Mouse (Mus musculus): Measurements from ENCODE around the gene Nek3. TPM values are rescaled to one million over a fixed set of nuclear protein-coding genes. Genes with fewer than 3 reads are reported as not detected.

Nek3 gene
- polyA plus RNA-seq, 1 experiment from 2014 or later: 8.3 TPM

DNA sequence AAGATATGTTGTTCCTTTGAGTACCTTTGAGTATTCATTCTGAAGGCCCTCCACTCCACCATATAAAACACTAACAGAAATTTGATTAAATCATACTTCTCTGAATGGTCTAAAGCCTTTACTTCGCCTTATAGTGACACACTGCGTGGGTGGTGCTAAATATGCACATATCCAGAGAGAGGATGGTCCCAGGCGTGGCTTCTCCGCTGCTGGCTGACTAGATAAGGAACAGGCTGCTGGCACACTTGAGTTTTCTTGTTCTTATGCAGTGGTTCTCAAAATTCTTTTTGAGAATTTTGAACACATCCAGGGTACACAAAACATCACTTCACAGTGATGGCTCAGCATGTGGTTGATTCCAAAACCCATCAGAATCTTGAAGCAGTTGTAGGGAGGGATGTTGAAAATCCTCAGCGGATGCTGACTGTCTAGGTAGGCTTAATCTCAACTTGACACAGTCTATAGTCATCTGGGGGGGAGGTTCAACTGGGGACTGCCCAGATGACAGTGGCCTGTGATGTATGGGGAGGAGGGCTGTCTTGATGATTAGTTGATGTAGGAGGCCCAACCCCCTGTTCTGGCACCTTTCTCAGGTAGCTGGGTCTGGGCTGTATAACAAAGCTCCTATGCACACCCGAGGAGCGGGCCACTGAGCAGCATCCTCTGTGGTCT, 32.0 kb downstream of the Nek3 start:
- ATAC-seq: no peak
- H3K9ac ChIP-seq (ENCODE audit: low read depth, low read length): no peak overlapping the region

DNA sequence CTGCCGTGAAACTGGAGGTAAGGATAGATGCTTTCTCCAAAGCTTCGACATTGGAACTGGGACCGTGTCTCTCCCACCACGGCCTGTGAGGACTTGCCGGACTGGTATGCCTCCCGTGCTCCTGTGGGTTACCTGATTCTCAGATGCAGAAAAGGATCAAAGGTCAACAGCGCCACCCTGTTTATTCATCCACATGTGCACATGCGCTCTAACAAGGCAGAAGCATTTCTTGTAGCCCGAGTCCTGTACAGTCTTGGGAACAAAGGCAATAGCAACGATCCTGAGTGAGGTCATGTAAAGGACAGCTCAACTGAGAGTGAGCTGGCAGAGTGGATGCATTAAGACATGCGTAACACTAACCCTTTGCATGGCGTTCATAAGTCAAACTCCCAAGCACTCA, 34.2 kb downstream of the Nek3 start:
- Histone ChIP-seq H3K4me3 (ENCODE audit: low read length) (no peak overlapping the region), H3K9ac (ENCODE audit: low read depth, low read length) (no peak overlapping the region), H3K4me1 (ENCODE audit: control insufficient read depth, insufficient read depth, low read depth, low read length) (no peaks in the 10 kb centered on the region), H3K27ac (ENCODE audit: low read depth, low read length) (no peak overlapping the region), H3K9me3 (ENCODE audit: control insufficient read depth, low read length) (no peaks in the 10 kb centered on the region), H3K36me3 (ENCODE audit: control insufficient read depth, insufficient read depth, low read length) (peaks cover 5% of the 10 kb centered on the region), H3K27me3 (replicated peaks; ENCODE audit: control insufficient read depth, insufficient read depth, low read length) (no peaks in the 10 kb centered on the region), H3K4me2 (ENCODE audit: low read length) (no peak overlapping the region)
- ATAC-seq: no peak
- WGBS: 89% methylated on average over 12 of the region's 12 CpGs

More for the DNA sequence above, 32.0 kb downstream of the Nek3 start:
- H3K4me2 ChIP-seq (ENCODE audit: low read length): no peak overlapping the region
- no peak overlapping the region for H3K27ac ChIP-seq (ENCODE audit: low read depth, low read length)
- no peak overlapping the region for H3K4me3 ChIP-seq (ENCODE audit: low read length)
- H3K4me1 ChIP-seq (ENCODE audit: control insufficient read depth, insufficient read depth, low read depth, low read length): no peaks in the 10 kb centered on the region
- WGBS: 95% methylated on average over 6 of the region's 7 CpGs
- H3K36me3 ChIP-seq (ENCODE audit: control insufficient read depth, insufficient read depth, low read length): peaks cover under 1% of the 10 kb centered on the region; the same call in 1 of the 2 replicates
- H3K27me3 ChIP-seq (replicated peaks; ENCODE audit: control insufficient read depth, insufficient read depth, low read length): no peaks in the 10 kb centered on the region
- H3K9me3 ChIP-seq (ENCODE audit: control insufficient read depth, low read length): no peaks in the 10 kb centered on the region

DNA sequence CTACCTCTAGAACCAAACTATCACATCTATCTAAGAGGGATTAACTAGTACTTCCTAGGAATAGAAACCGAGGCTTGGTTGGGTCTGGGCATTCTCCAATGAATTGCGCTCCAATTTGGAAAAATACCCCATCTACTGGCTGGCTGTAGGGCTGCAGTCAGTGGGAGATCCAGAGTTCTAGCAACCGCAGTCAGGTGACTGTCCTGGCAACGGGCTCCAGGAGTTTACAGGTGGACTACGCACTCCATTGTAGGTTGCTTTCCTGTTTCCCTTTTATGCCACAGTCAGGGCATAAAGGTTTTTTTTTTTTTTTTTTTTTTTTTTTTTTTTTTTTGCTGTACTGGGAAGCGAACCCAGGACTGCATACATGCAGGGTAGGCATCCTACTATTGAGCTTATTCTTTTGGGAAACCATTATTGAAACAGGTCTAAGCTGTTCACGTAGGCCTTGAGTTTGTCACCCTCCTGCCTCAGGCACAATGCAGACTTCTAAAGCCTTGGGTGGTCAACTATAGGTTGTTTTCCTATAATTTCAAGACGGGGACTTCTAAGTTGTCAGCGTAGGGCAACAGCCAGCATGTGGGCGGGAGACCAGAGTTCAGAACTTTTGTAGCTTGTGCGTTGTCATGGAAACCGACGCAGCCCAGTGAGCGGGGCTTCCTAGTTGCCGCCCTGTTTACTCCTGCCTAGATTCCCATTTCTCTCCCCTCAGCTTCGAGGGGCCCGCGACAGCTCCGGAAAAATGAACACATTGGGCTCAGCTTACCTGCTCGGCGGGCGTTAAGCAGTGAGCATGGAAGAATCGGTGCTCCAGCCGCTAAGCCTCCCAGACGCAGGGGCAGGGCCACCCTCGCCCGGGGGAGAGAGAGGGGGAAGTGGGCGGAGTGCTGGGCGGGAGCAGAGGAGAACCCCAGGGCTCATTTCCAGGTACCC, 41.7 kb downstream of the Nek3 start, which contains the start of gene Nek5:
Gene Nek5, minus strand, starts transcription at position 834 of the 933 bp plus-strand sequence.
- WGBS: under 1% methylated on average over 29 of the region's 29 CpGs
- Histone ChIP-seq H3K4me3 (ENCODE audit: low read length) (peak within 1 kb of the TSS; percentile 38), H3K27me3 (replicated peaks; ENCODE audit: control insufficient read depth, insufficient read depth, low read length) (no peaks in the 10 kb centered on the region)

GRCm38 (mm10) chr8:22107020-22107419, 59.2 kb downstream of the Nek3 start:
- 70% methylated on average over 4 of the region's 4 CpGs for WGBS
- ATAC-seq: no peak
- Histone ChIP-seq H3K9ac (ENCODE audit: low read depth, low read length) (no peak overlapping the region), H3K4me3 (ENCODE audit: low read length) (no peak overlapping the region), H3K4me1 (ENCODE audit: control insufficient read depth, insufficient read depth, low read depth, low read length) (no peaks in the 10 kb centered on the region), H3K36me3 (ENCODE audit: control insufficient read depth, insufficient read depth, low read length) (no peaks in the 10 kb centered on the region), H3K27ac (ENCODE audit: low read depth, low read length) (no peak overlapping the region), H3K9me3 (ENCODE audit: control insufficient read depth, low read length) (no peaks in the 10 kb centered on the region), H3K4me2 (ENCODE audit: low read length) (no peak overlapping the region), H3K27me3 (replicated peaks; ENCODE audit: control insufficient read depth, insufficient read depth, low read length) (no peaks in the 10 kb centered on the region)

More for the DNA sequence above, 41.7 kb downstream of the Nek3 start, which contains the start of gene Nek5:
- peaks cover 3% of the 10 kb centered on the region; the same call in 1 of the 2 replicates for H3K4me1 ChIP-seq (ENCODE audit: control insufficient read depth, insufficient read depth, low read depth, low read length)
- peak; percentile 86 for ATAC-seq
- H3K4me2 ChIP-seq (ENCODE audit: low read length): peak within 1 kb of the TSS; percentile 70
- H3K9me3 ChIP-seq (ENCODE audit: control insufficient read depth, low read length): no peaks in the 10 kb centered on the region
- H3K27ac ChIP-seq (ENCODE audit: low read depth, low read length): no peak within 1 kb of the TSS
- H3K36me3 ChIP-seq (ENCODE audit: control insufficient read depth, insufficient read depth, low read length): peaks cover 5% of the 10 kb centered on the region
- H3K9ac ChIP-seq (ENCODE audit: low read depth, low read length): peak within 1 kb of the TSS; percentile 11

GRCm38 (mm10) chr8:22091568-22091967, 74.7 kb downstream of the Nek3 start:
- H3K9ac ChIP-seq (ENCODE audit: low read depth, low read length): no peak overlapping the region
- no peaks in the 10 kb centered on the region for H3K36me3 ChIP-seq (ENCODE audit: control insufficient read depth, insufficient read depth, low read length)
- no peak overlapping the region for H3K4me3 ChIP-seq (ENCODE audit: low read length)
- H3K27ac ChIP-seq (ENCODE audit: low read depth, low read length): no peak overlapping the region
- ATAC-seq: no peak
- whole genome bisulfite sequencing: 52% methylated on average over 8 of the region's 8 CpGs
- H3K27me3 ChIP-seq (replicated peaks; ENCODE audit: control insufficient read depth, insufficient read depth, low read length): no peaks in the 10 kb centered on the region
- no peaks in the 10 kb centered on the region for H3K4me1 ChIP-seq (ENCODE audit: control insufficient read depth, insufficient read depth, low read depth, low read length)
- no peak overlapping the region for H3K4me2 ChIP-seq (ENCODE audit: low read length)
- H3K9me3 ChIP-seq (ENCODE audit: control insufficient read depth, low read length): no peaks in the 10 kb centered on the region

DNA sequence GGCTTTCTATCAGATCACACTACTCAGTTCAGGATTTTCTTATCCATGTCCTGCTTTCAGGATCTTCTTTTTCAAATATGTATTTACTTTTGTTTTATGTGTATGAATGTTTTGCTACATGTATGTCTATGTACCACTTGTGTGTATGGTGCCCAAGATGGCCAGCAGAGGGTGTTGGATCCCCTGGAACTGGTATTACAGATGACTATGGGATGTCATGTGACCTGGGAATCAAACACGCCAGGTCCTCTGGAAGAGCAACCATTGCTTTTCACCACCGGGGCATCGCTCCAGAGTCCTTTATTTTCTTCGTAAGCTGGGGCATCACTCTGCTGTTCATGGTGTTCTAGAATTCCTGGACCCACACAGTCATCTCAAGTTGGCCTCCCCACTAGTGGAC, 77.0 kb downstream of the Nek3 start:
- Histone ChIP-seq H3K4me1 (ENCODE audit: control insufficient read depth, insufficient read depth, low read depth, low read length) (no peaks in the 10 kb centered on the region), H3K36me3 (ENCODE audit: control insufficient read depth, insufficient read depth, low read length) (no peaks in the 10 kb centered on the region), H3K4me2 (ENCODE audit: low read length) (no peak overlapping the region), H3K27me3 (replicated peaks; ENCODE audit: control insufficient read depth, insufficient read depth, low read length) (no peaks in the 10 kb centered on the region), H3K9ac (ENCODE audit: low read depth, low read length) (no peak overlapping the region), H3K27ac (ENCODE audit: low read depth, low read length) (no peak overlapping the region), H3K9me3 (ENCODE audit: control insufficient read depth, low read length) (no peaks in the 10 kb centered on the region), H3K4me3 (ENCODE audit: low read length) (no peak overlapping the region)
- no peak for ATAC-seq
- 95% methylated on average over 4 of the region's 4 CpGs for WGBS

GRCm38 (mm10) chr8:22079313-22080007, 86.8 kb downstream of the Nek3 start:
- Histone ChIP-seq H3K4me1 (ENCODE audit: control insufficient read depth, insufficient read depth, low read depth, low read length) (no peaks in the 10 kb centered on the region), H3K9ac (ENCODE audit: low read depth, low read length) (no peak overlapping the region), H3K4me2 (ENCODE audit: low read length) (no peak overlapping the region), H3K36me3 (ENCODE audit: control insufficient read depth, insufficient read depth, low read length) (no peaks in the 10 kb centered on the region), H3K9me3 (ENCODE audit: control insufficient read depth, low read length) (no peaks in the 10 kb centered on the region), H3K27ac (ENCODE audit: low read depth, low read length) (no peak overlapping the region), H3K27me3 (replicated peaks; ENCODE audit: control insufficient read depth, insufficient read depth, low read length) (no peaks in the 10 kb centered on the region), H3K4me3 (ENCODE audit: low read length) (no peak overlapping the region)
- no peak for ATAC-seq
- WGBS: 88% methylated on average over 9 of the region's 9 CpGs

Measured in hindbrain, embryonic 16.5 days (tissue).